Mouse (Mus musculus): ENCODE results near the gene Pld6. TPM values are rescaled to one million over a fixed set of nuclear protein-coding genes. Genes with fewer than 3 reads are reported as not detected.

Pld6 gene
- total and polyA plus RNA-seq, 3 experiments: not detected

GRCm38 (mm10) chr11:59814311-59814710 is 26.9 kb upstream of the Pld6 start:
- H3K79me2 ChIP-seq (replicated peaks; ENCODE audit: control insufficient read depth, extremely low read depth, insufficient read depth, poor library complexity, severe bottlenecking): peaks cover 1% of the 10 kb centered on the region; the same call in 1 of the 2 replicates
- H3K4me2 ChIP-seq (ENCODE audit: insufficient read depth, low read depth, poor library complexity, severe bottlenecking): no peak overlapping the region
- H3K4me1 ChIP-seq (ENCODE audit: control insufficient read depth in 1 of 2, insufficient read depth in 2 of 2): peaks cover 5 to 16% of the 10 kb centered on the region in 2 experiments; a peak in 3 of 4 replicates
- DNase-seq (ENCODE audit: extremely low read depth): no peak
- no peak overlapping the region for H3K27ac ChIP-seq (ENCODE audit: insufficient read depth, low read depth)
- in situ Hi-C loops (cut with MboI; ENCODE audit: low pct_ligation_motif_present, low pct_unique_long_range_greater_than_20kb, low sequenced_read_pairs) (no loop called here), dilution Hi-C loops (cut with MboI; ENCODE audit: extremely low pct_ligation_motif_present, extremely low pct_unique_long_range_greater_than_20kb, low sequenced_read_pairs) (no loop called here)
- H3K9ac ChIP-seq (ENCODE audit: insufficient read depth, low read depth): no peak overlapping the region
- no peaks in the 10 kb centered on the region for H3K9me3 ChIP-seq (replicated peaks; ENCODE audit: low read length)
- no peak overlapping the region for H3K4me3 ChIP-seq (replicated peaks in 1 of 3; ENCODE audit: low read depth in 2 of 3, low read length in 2 of 3, poor library complexity in 1 of 3)
- peaks cover 37 to 46% of the 10 kb centered on the region in 2 experiments for H3K36me3 ChIP-seq (replicated peaks in 1 of 2; ENCODE audit: control insufficient read depth in 1 of 2, insufficient read depth in 1 of 2, low read length in 1 of 2)
- no peaks in the 10 kb centered on the region for H3K27me3 ChIP-seq (replicated peaks)
- TF ChIP-seq USF1 (IDR thresholded peaks at IDR 0.05; ENCODE audit: low read depth, low read length) (no peak), RCOR1 (conservative IDR thresholded peaks at IDR 0.05; ENCODE audit: low read depth, low read length) (no peak), RAD21 (IDR thresholded peaks at IDR 0.05; ENCODE audit: low read depth, low read length) (no peak), ZKSCAN1 (IDR thresholded peaks at IDR 0.05; ENCODE audit: borderline replicate concordance, low read depth, low read length) (no peak), CHD2 (IDR thresholded peaks at IDR 0.05; ENCODE audit: low read length) (no peak)

- peaks cover 26 to 35% of the 10 kb centered on the region in 2 experiments for H3K36me3 ChIP-seq (replicated peaks in 1 of 2; ENCODE audit: control insufficient read depth in 1 of 2, insufficient read depth in 1 of 2, low read length in 1 of 2)
- in situ Hi-C loops (cut with MboI; ENCODE audit: low pct_ligation_motif_present, low pct_unique_long_range_greater_than_20kb, low sequenced_read_pairs) (no loop called here), dilution Hi-C loops (cut with MboI; ENCODE audit: extremely low pct_ligation_motif_present, extremely low pct_unique_long_range_greater_than_20kb, low sequenced_read_pairs) (no loop called here)
- TF ChIP-seq ZMIZ1 (IDR thresholded peaks at IDR 0.05; ENCODE audit: low read depth, low read length) (no peak), SIN3A (IDR thresholded peaks at IDR 0.05; ENCODE audit: low read length) (no peak), NELFE (IDR thresholded peaks at IDR 0.05; ENCODE audit: low read depth, low read length) (no peak), RCOR1 (conservative IDR thresholded peaks at IDR 0.05; ENCODE audit: low read depth, low read length) (no peak), ELF1 (IDR thresholded peaks at IDR 0.05; ENCODE audit: low read depth, low read length) (no peak), MYC (IDR thresholded peaks at IDR 0.05; ENCODE audit: low read depth, low read length) (no peak), SMC3 (IDR thresholded peaks at IDR 0.05; ENCODE audit: low read depth, low read length) (no peak), TCF12 (IDR thresholded peaks at IDR 0.05; ENCODE audit: low read depth, low read length) (no peak), BHLHE40 (IDR thresholded peaks at IDR 0.05; ENCODE audit: low read depth, low read length) (no peak), JUND (conservative IDR thresholded peaks at IDR 0.05; ENCODE audit: low read depth, low read length) (no peak), EP300 (IDR thresholded peaks at IDR 0.05; ENCODE audit: low read length) (no peak), ZC3H11A (IDR thresholded peaks at IDR 0.05; ENCODE audit: low read depth, low read length) (no peak), PAX5 (IDR thresholded peaks at IDR 0.05; ENCODE audit: low read length) (no peak), UBTF (IDR thresholded peaks at IDR 0.05; ENCODE audit: low read depth, low read length) (no peak), MXI1 (IDR thresholded peaks at IDR 0.05; ENCODE audit: low read depth, low read length) (no peak), RAD21 (IDR thresholded peaks at IDR 0.05; ENCODE audit: low read depth, low read length) (no peak), KAT2A (IDR thresholded peaks at IDR 0.05; ENCODE audit: insufficient replicate concordance, low read length) (no peak)
- peaks cover 11% of the 10 kb centered on the region for H3K79me2 ChIP-seq (replicated peaks; ENCODE audit: control insufficient read depth, extremely low read depth, insufficient read depth, poor library complexity, severe bottlenecking)
- H3K27ac ChIP-seq (ENCODE audit: insufficient read depth, low read depth): no peak overlapping the region
- H3K4me3 ChIP-seq (replicated peaks in 1 of 3; ENCODE audit: low read depth in 2 of 3, low read length in 2 of 3, poor library complexity in 1 of 3): no peak overlapping the region
- peaks cover 9 to 22% of the 10 kb centered on the region in 2 experiments for H3K4me1 ChIP-seq (ENCODE audit: control insufficient read depth in 1 of 2, insufficient read depth in 2 of 2)
- H3K27me3 ChIP-seq (replicated peaks): no peaks in the 10 kb centered on the region
- no peak overlapping the region for H3K9ac ChIP-seq (ENCODE audit: insufficient read depth, low read depth)
- no peak overlapping the region for H3K4me2 ChIP-seq (ENCODE audit: insufficient read depth, low read depth, poor library complexity, severe bottlenecking)
- DNase-seq (ENCODE audit: extremely low read depth): no peak
- H3K9me3 ChIP-seq (replicated peaks; ENCODE audit: low read length): no peaks in the 10 kb centered on the region
Measured at GRCm38 (mm10) chr11:59813276-59813675, 25.8 kb upstream of the Pld6 start.
